Mouse (Mus musculus): ENCODE results near the gene Arhgef10l. TPM values are rescaled to one million over a fixed set of nuclear protein-coding genes. Genes with fewer than 3 reads are reported as not detected.

Arhgef10l gene
- polyA plus RNA-seq, 1 experiment from 2014 or later, result 15.9 TPM

DNA sequence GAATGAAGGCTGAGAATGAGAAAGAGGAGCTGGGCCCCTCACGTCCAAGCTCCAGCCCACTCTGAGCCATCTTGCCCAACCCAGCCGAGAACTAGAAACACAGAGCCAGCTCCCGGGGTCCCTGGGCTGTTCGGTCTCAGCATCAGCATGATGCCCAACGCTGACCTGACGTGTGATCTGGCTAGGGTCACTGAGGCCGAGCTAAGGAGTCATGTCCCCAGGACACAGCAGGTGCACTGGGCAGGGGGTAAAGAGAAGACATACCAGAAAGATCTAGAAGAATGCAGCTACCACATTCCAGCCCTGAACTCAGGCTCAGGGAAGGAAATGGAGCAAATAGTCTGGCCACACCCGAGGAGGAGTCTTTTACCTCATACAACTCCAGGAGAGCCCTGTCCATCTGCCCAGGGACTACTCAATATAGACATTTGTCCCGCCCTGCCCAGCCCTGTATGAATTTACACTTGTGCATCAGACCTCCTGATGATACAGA, 57.5 kb downstream of the Arhgef10l start:
- ATAC-seq (ENCODE audit: insufficient number of reproducible peaks, insufficient read depth, low FRiP score, low read depth), result no peak
- H3K4me3 ChIP-seq (ENCODE audit: control insufficient read depth in 1 of 2, insufficient read depth in 1 of 2, low read depth in 1 of 2, low read length in 2 of 2), result no peak overlapping the region
- WGBS, result 72% methylated on average over 9 of the region's 9 CpGs
- H3K4me1 ChIP-seq (ENCODE audit: control insufficient read depth in 2 of 2, insufficient read depth in 2 of 2, low read length in 2 of 2), result peaks cover 15 to 21% of the 10 kb centered on the region in 2 experiments
- H3K36me3 ChIP-seq (ENCODE audit: control insufficient read depth, insufficient read depth, low read length), result peaks cover 33% of the 10 kb centered on the region
- H3K9ac ChIP-seq (ENCODE audit: low read length), result no peak overlapping the region
- no peaks in the 10 kb centered on the region for H3K27me3 ChIP-seq (ENCODE audit: control insufficient read depth, insufficient read depth, low read length)
- H3K4me2 ChIP-seq (ENCODE audit: low read length), result no peak overlapping the region
- H3K27ac ChIP-seq (replicated peaks in 1 of 2; ENCODE audit: control insufficient read depth in 1 of 2, insufficient read depth in 1 of 2, low read depth in 2 of 2, low read length in 2 of 2), result no peak overlapping the region
- no peaks in the 10 kb centered on the region for H3K9me3 ChIP-seq (ENCODE audit: control insufficient read depth, low read length)

DNA sequence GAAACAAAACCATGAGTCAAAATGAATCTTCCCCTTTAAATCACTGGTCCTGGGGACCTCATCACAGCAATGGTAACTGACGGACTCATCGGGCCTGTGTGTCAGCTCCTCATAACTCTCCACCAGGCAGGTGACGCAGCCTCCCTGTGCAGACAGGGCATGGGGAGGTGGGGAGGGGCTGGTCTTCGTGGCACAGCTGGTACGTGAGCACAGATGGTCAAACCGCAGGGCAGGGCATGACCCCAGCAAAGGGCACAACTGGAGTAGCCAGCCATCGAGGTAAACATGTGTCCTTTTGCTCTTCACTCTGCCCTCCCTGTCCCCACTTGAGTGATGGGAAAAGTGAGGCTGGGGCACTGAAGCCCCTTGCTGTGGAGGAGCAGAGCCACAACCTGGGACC, 59.0 kb downstream of the Arhgef10l start:
- Histone ChIP-seq H3K9me3 (ENCODE audit: control insufficient read depth, low read length) (no peaks in the 10 kb centered on the region), H3K4me3 (ENCODE audit: control insufficient read depth in 1 of 2, insufficient read depth in 1 of 2, low read depth in 1 of 2, low read length in 2 of 2) (no peak overlapping the region), H3K36me3 (ENCODE audit: control insufficient read depth, insufficient read depth, low read length) (peaks cover 35% of the 10 kb centered on the region), H3K4me2 (ENCODE audit: low read length) (no peak overlapping the region), H3K9ac (ENCODE audit: low read length) (no peak overlapping the region), H3K4me1 (ENCODE audit: control insufficient read depth in 2 of 2, insufficient read depth in 2 of 2, low read length in 2 of 2) (peaks cover 12 to 15% of the 10 kb centered on the region in 2 experiments), H3K27me3 (ENCODE audit: control insufficient read depth, insufficient read depth, low read length) (no peaks in the 10 kb centered on the region), H3K27ac (replicated peaks in 1 of 2; ENCODE audit: control insufficient read depth in 1 of 2, insufficient read depth in 1 of 2, low read depth in 2 of 2, low read length in 2 of 2) (no peak overlapping the region)
- WGBS, result 86% methylated on average over 7 of the region's 7 CpGs
- ATAC-seq (ENCODE audit: insufficient number of reproducible peaks, insufficient read depth, low FRiP score, low read depth), result no peak

DNA sequence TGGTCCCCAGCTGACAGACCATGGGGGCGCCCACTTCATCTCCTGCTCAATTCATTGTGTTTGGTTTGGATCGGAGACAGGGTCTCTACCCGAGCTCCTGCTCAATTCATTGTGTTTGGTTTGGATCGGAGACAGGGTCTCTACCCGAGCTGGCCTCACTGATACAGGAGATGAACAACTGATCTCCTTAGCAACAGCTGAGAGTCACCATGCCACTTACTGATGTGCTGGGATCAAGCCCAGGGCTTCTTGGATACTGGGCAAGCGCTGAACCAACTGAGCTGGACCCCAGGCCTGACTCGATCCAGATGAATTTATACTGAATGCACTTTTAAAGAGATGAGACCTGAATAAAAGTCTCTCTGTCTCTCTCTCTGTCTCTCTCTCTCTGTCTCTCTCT, 59.6 kb downstream of the Arhgef10l start:
- WGBS, result 73% methylated on average over 7 of the region's 7 CpGs
- no peak for ATAC-seq (ENCODE audit: insufficient number of reproducible peaks, insufficient read depth, low FRiP score, low read depth)
- H3K27me3 ChIP-seq (ENCODE audit: control insufficient read depth, insufficient read depth, low read length), result no peaks in the 10 kb centered on the region
- no peak overlapping the region for H3K4me3 ChIP-seq (ENCODE audit: control insufficient read depth in 1 of 2, insufficient read depth in 1 of 2, low read depth in 1 of 2, low read length in 2 of 2)
- H3K4me1 ChIP-seq (ENCODE audit: control insufficient read depth in 2 of 2, insufficient read depth in 2 of 2, low read length in 2 of 2), result peaks cover 10 to 12% of the 10 kb centered on the region in 2 experiments
- H3K9me3 ChIP-seq (ENCODE audit: control insufficient read depth, low read length), result no peaks in the 10 kb centered on the region
- peaks cover 35% of the 10 kb centered on the region for H3K36me3 ChIP-seq (ENCODE audit: control insufficient read depth, insufficient read depth, low read length)
- no peak overlapping the region for H3K9ac ChIP-seq (ENCODE audit: low read length)
- H3K4me2 ChIP-seq (ENCODE audit: low read length), result no peak overlapping the region
- no peak overlapping the region for H3K27ac ChIP-seq (replicated peaks in 1 of 2; ENCODE audit: control insufficient read depth in 1 of 2, insufficient read depth in 1 of 2, low read depth in 2 of 2, low read length in 2 of 2)

DNA sequence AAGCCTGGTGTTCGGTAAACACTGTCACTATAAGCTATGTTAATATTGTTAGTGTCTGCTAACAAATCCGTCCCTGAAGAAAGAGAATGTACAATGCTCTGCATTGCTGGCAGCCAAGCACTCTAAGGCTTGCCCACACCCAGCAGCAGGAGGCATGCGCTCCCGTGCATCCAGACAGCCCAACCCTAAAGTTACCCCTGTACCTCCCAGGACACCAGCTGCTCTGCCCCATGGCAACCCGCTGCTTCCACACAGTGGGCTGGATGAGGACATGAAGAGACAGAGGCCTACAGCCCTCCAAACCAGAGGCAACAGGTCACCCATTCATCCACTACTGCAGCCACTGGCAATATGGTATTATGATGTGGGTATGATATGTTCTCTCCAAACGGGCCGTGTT, 60.0 kb downstream of the Arhgef10l start:
- no peak overlapping the region for H3K4me3 ChIP-seq (ENCODE audit: control insufficient read depth in 1 of 2, insufficient read depth in 1 of 2, low read depth in 1 of 2, low read length in 2 of 2)
- H3K4me2 ChIP-seq (ENCODE audit: low read length), result no peak overlapping the region
- 74% methylated on average over 7 of the region's 7 CpGs for whole genome bisulfite sequencing
- H3K9ac ChIP-seq (ENCODE audit: low read length), result no peak overlapping the region
- H3K27ac ChIP-seq (replicated peaks in 1 of 2; ENCODE audit: control insufficient read depth in 1 of 2, insufficient read depth in 1 of 2, low read depth in 2 of 2, low read length in 2 of 2), result no peak overlapping the region
- H3K4me1 ChIP-seq (ENCODE audit: control insufficient read depth in 2 of 2, insufficient read depth in 2 of 2, low read length in 2 of 2), result peaks cover 6 to 8% of the 10 kb centered on the region in 2 experiments
- no peaks in the 10 kb centered on the region for H3K27me3 ChIP-seq (ENCODE audit: control insufficient read depth, insufficient read depth, low read length)
- H3K36me3 ChIP-seq (ENCODE audit: control insufficient read depth, insufficient read depth, low read length), result peaks cover 35% of the 10 kb centered on the region
- no peak for ATAC-seq (ENCODE audit: insufficient number of reproducible peaks, insufficient read depth, low FRiP score, low read depth)
- H3K9me3 ChIP-seq (ENCODE audit: control insufficient read depth, low read length), result no peaks in the 10 kb centered on the region

DNA sequence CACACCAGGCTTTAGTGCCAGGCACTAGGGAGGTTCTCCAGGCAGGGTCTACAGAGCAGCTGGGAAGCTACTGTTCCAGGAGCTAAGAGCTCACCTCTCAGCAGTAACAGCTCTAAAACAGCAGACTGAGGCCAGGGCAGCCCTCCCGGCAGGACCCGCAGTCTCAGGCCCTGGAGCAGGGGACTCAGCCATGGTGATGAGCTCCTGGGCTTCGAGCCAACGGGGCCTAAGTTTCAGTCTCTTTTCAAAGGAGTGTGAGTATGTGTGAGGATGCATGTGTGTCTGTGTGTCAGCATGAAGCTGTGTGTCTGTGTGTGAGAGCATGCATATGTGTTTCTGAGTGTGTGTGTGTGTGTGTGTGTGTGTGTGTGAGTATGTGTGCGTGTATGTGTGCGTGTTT, 60.6 kb downstream of the Arhgef10l start:
- peaks cover 34% of the 10 kb centered on the region for H3K36me3 ChIP-seq (ENCODE audit: control insufficient read depth, insufficient read depth, low read length)

DNA sequence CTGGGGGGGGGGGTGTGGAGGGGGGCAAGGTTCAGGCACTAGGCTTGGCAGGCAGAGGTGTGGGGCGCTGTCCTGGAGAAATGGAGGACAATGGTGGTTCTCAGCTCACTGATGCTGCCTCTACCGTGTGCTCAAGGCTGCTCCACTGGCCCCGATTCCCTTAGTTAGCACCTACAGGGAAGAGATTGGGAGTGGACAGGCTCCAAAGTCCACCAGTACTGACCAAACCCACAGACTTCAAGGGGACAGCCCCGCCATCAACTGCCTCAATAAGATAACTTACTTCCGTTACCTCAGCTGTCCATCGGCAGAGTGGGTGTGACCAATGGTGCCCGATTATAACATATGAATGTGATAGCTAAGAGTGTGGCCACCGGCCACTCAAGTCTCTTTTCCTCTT, 61.3 kb downstream of the Arhgef10l start:
- no peak overlapping the region for H3K9ac ChIP-seq (ENCODE audit: low read length)
- H3K4me3 ChIP-seq (ENCODE audit: control insufficient read depth in 1 of 2, insufficient read depth in 1 of 2, low read depth in 1 of 2, low read length in 2 of 2), result no peak overlapping the region
- WGBS, result 89% methylated on average over 8 of the region's 8 CpGs
- no peak overlapping the region for H3K27ac ChIP-seq (replicated peaks in 1 of 2; ENCODE audit: control insufficient read depth in 1 of 2, insufficient read depth in 1 of 2, low read depth in 2 of 2, low read length in 2 of 2)
- no peaks in the 10 kb centered on the region for H3K27me3 ChIP-seq (ENCODE audit: control insufficient read depth, insufficient read depth, low read length)
- no peak overlapping the region for H3K4me2 ChIP-seq (ENCODE audit: low read length)
- peaks cover 27% of the 10 kb centered on the region for H3K36me3 ChIP-seq (ENCODE audit: control insufficient read depth, insufficient read depth, low read length)
- no peak for ATAC-seq (ENCODE audit: insufficient number of reproducible peaks, insufficient read depth, low FRiP score, low read depth)
- no peaks in the 10 kb centered on the region for H3K4me1 ChIP-seq (ENCODE audit: control insufficient read depth in 2 of 2, insufficient read depth in 2 of 2, low read length in 2 of 2)
- H3K9me3 ChIP-seq (ENCODE audit: control insufficient read depth, low read length), result no peaks in the 10 kb centered on the region

More for the DNA sequence above, 60.6 kb downstream of the Arhgef10l start:
- ATAC-seq (ENCODE audit: insufficient number of reproducible peaks, insufficient read depth, low FRiP score, low read depth), result no peak
- Histone ChIP-seq H3K9ac (ENCODE audit: low read length) (no peak overlapping the region), H3K27me3 (ENCODE audit: control insufficient read depth, insufficient read depth, low read length) (no peaks in the 10 kb centered on the region), H3K9me3 (ENCODE audit: control insufficient read depth, low read length) (no peaks in the 10 kb centered on the region), H3K27ac (replicated peaks in 1 of 2; ENCODE audit: control insufficient read depth in 1 of 2, insufficient read depth in 1 of 2, low read depth in 2 of 2, low read length in 2 of 2) (no peak overlapping the region), H3K4me3 (ENCODE audit: control insufficient read depth in 1 of 2, insufficient read depth in 1 of 2, low read depth in 1 of 2, low read length in 2 of 2) (no peak overlapping the region), H3K4me2 (ENCODE audit: low read length) (no peak overlapping the region), H3K4me1 (ENCODE audit: control insufficient read depth in 2 of 2, insufficient read depth in 2 of 2, low read length in 2 of 2) (peaks cover 1 to 2% of the 10 kb centered on the region in 2 experiments)
- 77% methylated on average over 6 of the region's 6 CpGs for WGBS

DNA sequence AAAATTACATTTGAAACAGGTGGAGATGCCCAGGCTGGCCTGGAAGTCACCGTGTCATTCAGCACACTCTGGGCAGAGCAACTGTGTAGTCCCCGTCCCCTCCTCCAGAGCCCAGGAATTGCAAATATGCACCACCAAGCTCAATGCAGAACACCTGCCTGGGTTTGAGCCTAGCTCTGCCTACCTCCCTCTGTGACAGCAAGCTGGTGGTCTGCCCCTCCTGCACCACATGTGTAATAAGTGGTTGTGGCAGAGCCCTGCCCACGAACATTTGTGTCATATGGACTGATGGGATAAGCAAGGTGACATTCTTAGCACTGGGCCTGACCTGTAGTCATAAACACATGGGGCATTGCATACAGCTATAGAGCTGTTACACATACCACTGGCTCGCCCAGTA, 63.8 kb downstream of the Arhgef10l start:
- WGBS, result 56% methylated on average over 4 of the region's 4 CpGs
- Histone ChIP-seq H3K4me2 (ENCODE audit: low read length) (no peak overlapping the region), H3K36me3 (ENCODE audit: control insufficient read depth, insufficient read depth, low read length) (peaks cover 22% of the 10 kb centered on the region), H3K9me3 (ENCODE audit: control insufficient read depth, low read length) (0 out of 2 replicates have a peak, but pooled peaks cover under 1% of the 10 kb centered on the region), H3K4me1 (ENCODE audit: control insufficient read depth in 2 of 2, insufficient read depth in 2 of 2, low read length in 2 of 2) (no peaks in the 10 kb centered on the region), H3K4me3 (ENCODE audit: control insufficient read depth in 1 of 2, insufficient read depth in 1 of 2, low read depth in 1 of 2, low read length in 2 of 2) (no peak overlapping the region), H3K27me3 (ENCODE audit: control insufficient read depth, insufficient read depth, low read length) (no peaks in the 10 kb centered on the region), H3K9ac (ENCODE audit: low read length) (no peak overlapping the region), H3K27ac (replicated peaks in 1 of 2; ENCODE audit: control insufficient read depth in 1 of 2, insufficient read depth in 1 of 2, low read depth in 2 of 2, low read length in 2 of 2) (no peak overlapping the region)
- no peak for ATAC-seq (ENCODE audit: insufficient number of reproducible peaks, insufficient read depth, low FRiP score, low read depth)

DNA sequence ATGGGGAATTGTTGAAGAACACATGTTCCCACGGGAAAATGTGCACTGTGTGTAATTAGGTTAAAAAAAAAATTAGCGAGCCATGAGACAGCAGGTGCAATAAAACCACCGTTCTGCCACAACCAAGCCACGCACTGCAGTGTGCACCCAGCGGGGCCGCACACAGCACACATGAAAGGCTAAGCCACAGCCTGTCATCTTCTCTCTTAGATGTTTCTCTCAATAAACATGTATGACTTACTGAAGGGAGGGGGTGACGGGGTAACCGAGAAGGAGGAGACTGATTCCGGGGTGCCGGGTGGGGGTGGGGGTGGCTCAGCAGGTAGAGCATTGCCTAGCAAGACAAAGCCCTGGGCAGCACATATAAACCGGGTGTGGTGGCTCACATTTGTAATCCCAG, 64.7 kb downstream of the Arhgef10l start:
- Histone ChIP-seq H3K27me3 (ENCODE audit: control insufficient read depth, insufficient read depth, low read length) (no peaks in the 10 kb centered on the region), H3K4me1 (ENCODE audit: control insufficient read depth in 2 of 2, insufficient read depth in 2 of 2, low read length in 2 of 2) (no peaks in the 10 kb centered on the region), H3K27ac (replicated peaks in 1 of 2; ENCODE audit: control insufficient read depth in 1 of 2, insufficient read depth in 1 of 2, low read depth in 2 of 2, low read length in 2 of 2) (no peak overlapping the region), H3K9ac (ENCODE audit: low read length) (no peak overlapping the region), H3K36me3 (ENCODE audit: control insufficient read depth, insufficient read depth, low read length) (peaks cover 13% of the 10 kb centered on the region), H3K4me2 (ENCODE audit: low read length) (no peak overlapping the region), H3K4me3 (ENCODE audit: control insufficient read depth in 1 of 2, insufficient read depth in 1 of 2, low read depth in 1 of 2, low read length in 2 of 2) (no peak overlapping the region), H3K9me3 (ENCODE audit: control insufficient read depth, low read length) (peaks cover 7% of the 10 kb centered on the region; the same call in 1 of the 2 replicates)
- 82% methylated on average over 11 of the region's 11 CpGs for WGBS
- no peak for ATAC-seq (ENCODE audit: insufficient number of reproducible peaks, insufficient read depth, low FRiP score, low read depth)
